Mouse (Mus musculus): Measurements from ENCODE around the gene Hibch. TPM values are rescaled to one million over a fixed set of nuclear protein-coding genes. Genes with fewer than 3 reads are reported as not detected.

The Hibch gene
- total RNA-seq (2023; ENCODE audit: inconsistent age), result 12.7 to 18.2 TPM (median 13.0 TPM) in 4 replicates

GRCm38 (mm10) chr1:52844782-52845665, at the start of gene Hibch:
TSS of gene Hibch (plus strand) at chr1:52844929.

DNA sequence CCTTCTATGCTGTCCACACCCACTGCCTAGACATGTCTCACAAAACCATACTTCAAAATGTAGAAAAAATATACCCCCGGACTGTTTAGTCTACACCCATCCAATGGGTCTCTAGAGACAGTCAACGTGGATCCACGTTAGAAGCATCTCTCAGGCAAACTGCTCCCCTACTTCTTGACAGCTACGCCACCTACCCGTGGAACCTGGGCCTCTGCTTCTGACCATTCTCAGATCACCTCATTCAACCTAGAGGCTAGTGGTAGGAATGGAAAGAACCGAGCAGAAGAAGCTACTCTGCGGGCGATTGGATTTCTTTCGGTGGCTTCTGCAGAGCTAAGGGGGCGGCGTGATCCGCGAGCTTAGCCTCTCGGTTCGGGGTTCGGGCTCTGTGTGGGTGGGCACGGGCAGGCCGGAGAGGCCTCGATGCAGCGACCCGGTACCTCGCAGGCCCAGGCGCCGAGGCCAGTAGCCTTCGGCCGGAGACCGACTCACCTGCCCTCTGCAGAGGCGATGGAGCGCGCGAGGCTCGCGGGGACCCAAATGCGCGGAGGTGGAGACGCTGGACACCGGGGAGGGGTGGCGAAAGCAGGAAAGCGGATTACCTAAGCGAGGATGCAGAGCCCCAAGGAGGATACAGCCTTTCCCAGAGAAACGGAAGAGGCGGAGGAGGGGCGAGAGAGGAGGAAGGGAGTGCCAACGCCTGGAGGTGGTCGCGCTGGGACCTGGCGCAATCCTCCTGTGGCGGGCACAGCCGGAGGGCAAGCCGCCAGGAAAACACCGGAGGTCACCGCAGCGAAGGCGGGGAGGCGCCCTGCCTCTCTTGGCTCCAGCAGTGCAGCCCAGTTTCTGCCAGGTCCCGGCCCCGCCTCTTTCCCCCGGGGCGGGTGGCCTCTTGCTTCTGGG, 27.6 kb upstream of the Hibch start, which contains the start of gene Inpp1:
Gene Inpp1 (minus strand): TSS at position 779 of the 903 bp plus-strand sequence.

Other genes starting within 250 kb of the Hibch start
- gene Nemp2, start 214.2 kb upstream of the Hibch start, total RNA-seq (2023; ENCODE audit: inconsistent age), result 43.7 to 51.1 TPM (median 45.3 TPM) in 4 replicates
- 6.3 to 7.4 TPM (median 6.6 TPM) in 4 replicates for gene Mfsd6, start 117.5 kb upstream of the Hibch start, total RNA-seq (2023; ENCODE audit: inconsistent age)
- 12.5 to 18.4 TPM (median 16.2 TPM) in 4 replicates for gene Inpp1, start 27.2 kb upstream of the Hibch start, total RNA-seq (2023; ENCODE audit: inconsistent age)
- 1.3 to 4.2 TPM (median 2.1 TPM) in 4 replicates for gene 1700019D03Rik, start 175.2 kb downstream of the Hibch start, total RNA-seq (2023; ENCODE audit: inconsistent age)
- not detected in 4 replicates for gene Mstn, start 216.7 kb downstream of the Hibch start, total RNA-seq (2023; ENCODE audit: inconsistent age)